Mouse (Mus musculus) forebrain, embryonic 14.5 days (tissue): ENCODE measurements around the gene Pvalb. TPM values are rescaled to one million over a fixed set of nuclear protein-coding genes. Genes with fewer than 3 reads are reported as not detected.

Source experiments
- ATAC-seq: fragments of 200-750 bp; cut with Nextera tagmentation; 2 replicates; pipeline ENCODE4 v1.8.0; 2017; ENCODE audit warnings: mild to moderate bottlenecking, moderate library complexity
- DNase-seq: peaks from one replicate; pipeline ENCODE4 v3.0.0-alpha.2; 2015; ENCODE audit warnings: low spot score
- H3K27ac ChIP-seq: fragments of 300-500 bp; sonication (generic); 2 replicates; pipeline ENCODE4 v1.5.1; 2014; ENCODE audit warnings: low read depth, mild to moderate bottlenecking, control low read depth, low read length, moderate library complexity
- H3K27me3 ChIP-seq: fragments of 300-500 bp; sonication (generic); replicated peaks from 2 replicates; pipeline ENCODE4 v1.6.1; 2014; ENCODE audit warnings: low read length, control low read depth, mixed read lengths; ENCODE audit not compliant: control insufficient read depth, insufficient read depth
- H3K36me3 ChIP-seq: fragments of 300-500 bp; sonication (generic); 2 replicates; pipeline ENCODE4 v1.6.1; 2014; ENCODE audit warnings: low read length, control low read depth; ENCODE audit not compliant: control insufficient read depth, insufficient read depth
- H3K4me1 ChIP-seq: fragments of 300-500 bp; sonication (generic); 2 replicates; pipeline ENCODE4 v1.6.1; 2014; ENCODE audit warnings: antibody characterized with exemption, low read length, control low read depth; ENCODE audit not compliant: control insufficient read depth, insufficient read depth
- H3K4me2 ChIP-seq: fragments of 300-500 bp; sonication (generic); 2 replicates; pipeline ENCODE4 v1.6.1; 2014; ENCODE audit warnings: mild to moderate bottlenecking, control low read depth, low read length
- H3K4me3 ChIP-seq: fragments of 300-500 bp; sonication (generic); 2 replicates; pipeline ENCODE4 v1.5.1; 2014; ENCODE audit warnings: low read depth, low read length, control low read depth
- H3K9ac ChIP-seq: fragments of 300-500 bp; sonication (generic); 2 replicates; pipeline ENCODE4 v1.6.1; 2014; ENCODE audit warnings: mild to moderate bottlenecking, low read length, control low read depth, moderate library complexity
- H3K9me3 ChIP-seq: fragments of 300-500 bp; sonication (generic); replicated peaks from 2 replicates; pipeline ENCODE4 v1.6.1; 2016; ENCODE audit warnings: low read length, control low read depth, mixed read lengths; ENCODE audit not compliant: control insufficient read depth
- WGBS: fragments of 180-500 bp; shearing (Covaris S2); extraction: QIAGEN DNeasy Blood & Tissue Kit; methylation state at CpG from one replicate; pipeline ENCODE4 v1.1.7; 2014; 5-methylcytosine and 5-hydroxymethylcytosine counted together
- polyA plus RNA-seq: library from polyadenylated mRNA; unstranded; fragments of >200 nt; fragmentation: Nextera tagmentation; extraction: Ambion mirVana; gene quantifications from 2 replicates; pipeline ENCODE4 v1.2.1, GENCODE M21; 2014

The Pvalb gene
- polyA plus RNA-seq = 0.19 and 1.3 TPM in 2 replicates

- H3K4me2 ChIP-seq = no peak within 1 kb of the TSS
- H3K27me3 ChIP-seq = peaks cover 23% of the 10 kb centered on the region
- DNase-seq (no peak), ATAC-seq (no peak)
- H3K4me3 ChIP-seq = no peak within 1 kb of the TSS
- no peak within 1 kb of the TSS for H3K27ac ChIP-seq
- H3K36me3 ChIP-seq = no peaks in the 10 kb centered on the region
- H3K9ac ChIP-seq = no peak within 1 kb of the TSS
- WGBS = 88% methylated on average over 7 of the region's 7 CpGs
- H3K4me1 ChIP-seq = peaks cover 8% of the 10 kb centered on the region; the same call in 1 of the 2 replicates
- H3K9me3 ChIP-seq = no peaks in the 10 kb centered on the region
Observed at GRCm38 (mm10) chr15:78206312-78206711, at the start of gene Pvalb. Gene Pvalb (minus strand): TSS chr15:78206400.

- Histone ChIP-seq H3K27ac (no peak overlapping the region), H3K9ac (no peak overlapping the region), H3K4me1 (no peaks in the 10 kb centered on the region), H3K36me3 (no peaks in the 10 kb centered on the region), H3K27me3 (no peaks in the 10 kb centered on the region), H3K9me3 (no peaks in the 10 kb centered on the region), H3K4me2 (no peak overlapping the region), H3K4me3 (no peak overlapping the region)
- no peak for ATAC-seq
- 21% methylated on average over 20 of the region's 20 CpGs for WGBS
- peak; percentile 69 for DNase-seq
Observed at GRCm38 (mm10) chr15:78254751-78255150, 48.6 kb upstream of the Pvalb start.

- Histone ChIP-seq H3K4me2 (no peak overlapping the region), H3K36me3 (no peaks in the 10 kb centered on the region), H3K9ac (no peak overlapping the region), H3K9me3 (no peaks in the 10 kb centered on the region), H3K27ac (no peak overlapping the region), H3K4me1 (no peaks in the 10 kb centered on the region), H3K4me3 (no peak overlapping the region), H3K27me3 (no peaks in the 10 kb centered on the region)
- DNase-seq (no peak), ATAC-seq (no peak)
- 74% methylated on average over 3 of the region's 3 CpGs for WGBS
Observed at GRCm38 (mm10) chr15:78248410-78248809, 42.2 kb upstream of the Pvalb start.

GRCm38 (mm10) chr15:78247659-78248058 lies 41.5 kb upstream of the Pvalb start:
- Histone ChIP-seq H3K9ac (no peak overlapping the region), H3K4me2 (no peak overlapping the region), H3K4me3 (no peak overlapping the region), H3K4me1 (no peaks in the 10 kb centered on the region), H3K36me3 (no peaks in the 10 kb centered on the region), H3K27ac (no peak overlapping the region), H3K9me3 (no peaks in the 10 kb centered on the region), H3K27me3 (no peaks in the 10 kb centered on the region)
- ATAC-seq = no peak
- 52% methylated on average over 2 of the region's 2 CpGs for WGBS
- no peak for DNase-seq

GRCm38 (mm10) chr15:78246143-78247116 lies 40.2 kb upstream of the Pvalb start:
- Histone ChIP-seq H3K4me1 (no peaks in the 10 kb centered on the region), H3K9me3 (no peaks in the 10 kb centered on the region), H3K9ac (no peak overlapping the region), H3K4me2 (no peak overlapping the region), H3K27me3 (no peaks in the 10 kb centered on the region), H3K36me3 (no peaks in the 10 kb centered on the region), H3K4me3 (no peak overlapping the region), H3K27ac (no peak overlapping the region)
- WGBS = 83% methylated on average over 18 of the region's 18 CpGs
- DNase-seq = no peak
- ATAC-seq = no peak

GRCm38 (mm10) chr15:78244695-78245492 lies 38.7 kb upstream of the Pvalb start, which contains the start of gene Ncf4:
Gene Ncf4 (plus strand): TSS chr15:78244801.
- Histone ChIP-seq H3K4me1 (no peaks in the 10 kb centered on the region), H3K36me3 (no peaks in the 10 kb centered on the region), H3K9ac (no peak within 1 kb of the TSS), H3K27ac (no peak within 1 kb of the TSS), H3K4me3 (no peak within 1 kb of the TSS), H3K4me2 (no peak within 1 kb of the TSS), H3K9me3 (no peaks in the 10 kb centered on the region), H3K27me3 (no peaks in the 10 kb centered on the region)
- no peak for DNase-seq
- 74% methylated on average over 7 of the region's 7 CpGs for WGBS
- ATAC-seq = no peak

- Histone ChIP-seq H3K36me3 (no peaks in the 10 kb centered on the region), H3K9ac (no peak overlapping the region), H3K27me3 (no peaks in the 10 kb centered on the region), H3K4me3 (no peak overlapping the region), H3K9me3 (no peaks in the 10 kb centered on the region), H3K4me1 (no peaks in the 10 kb centered on the region), H3K27ac (no peak overlapping the region), H3K4me2 (no peak overlapping the region)
- ATAC-seq (no peak), DNase-seq (peak; percentile 16)
- WGBS = 69% methylated on average over 6 of the region's 6 CpGs
Observed at GRCm38 (mm10) chr15:78243774-78244173, 37.6 kb upstream of the Pvalb start.

GRCm38 (mm10) chr15:78243061-78243460 lies 36.9 kb upstream of the Pvalb start:
- no peaks in the 10 kb centered on the region for H3K9me3 ChIP-seq
- H3K9ac ChIP-seq = no peak overlapping the region
- no peak for DNase-seq
- H3K36me3 ChIP-seq = no peaks in the 10 kb centered on the region
- ATAC-seq = no peak
- no peak overlapping the region for H3K4me2 ChIP-seq
- H3K4me1 ChIP-seq = no peaks in the 10 kb centered on the region
- H3K4me3 ChIP-seq = no peak overlapping the region
- WGBS = 80% methylated on average over 8 of the region's 8 CpGs
- no peaks in the 10 kb centered on the region for H3K27me3 ChIP-seq
- no peak overlapping the region for H3K27ac ChIP-seq
